ENCODE assay signal across 7 mouse cellular contexts in the genomic region with DNA sequence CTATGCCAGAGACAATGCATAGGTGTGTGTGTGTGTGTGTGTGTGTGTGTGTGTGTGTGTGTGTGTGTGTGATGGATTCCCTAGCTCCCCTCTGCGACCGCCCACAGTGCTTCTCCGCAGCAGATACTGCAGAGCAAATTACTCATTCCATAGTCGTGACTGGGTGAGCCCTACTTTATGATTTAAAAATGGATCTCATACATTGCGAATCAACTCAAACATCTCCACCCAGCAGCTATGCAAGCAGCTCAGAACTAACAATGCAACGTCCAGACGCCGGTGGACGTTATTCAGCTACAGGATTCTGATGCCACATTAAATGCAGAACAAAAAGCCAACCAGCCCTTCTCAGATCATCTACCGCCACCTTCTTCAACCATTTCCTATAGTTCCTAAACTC. TPM values are rescaled to one million over a fixed set of nuclear protein-coding genes. Genes with fewer than 3 reads are reported as not detected.
DNase-seq lines count a peak whose midpoint lies in the region; ATAC-seq and TF ChIP-seq lines count a peak whose summit lies in the region.

No protein-coding gene starts in this region.

- H3K9ac ChIP-seq in lung, embryonic 14.5 days = peak overlapping the region; percentile 60
- peak overlapping the region; percentile 69 for H3K9ac ChIP-seq in midbrain, embryonic 12.5 days (replicated peaks)

- H3K27me3 ChIP-seq in lung, embryonic 14.5 days (ENCODE audit: insufficient read depth, low read length) = no peaks in the 10 kb centered on the region
- H3K27me3 ChIP-seq in midbrain, embryonic 12.5 days = no peaks in the 10 kb centered on the region

- peak overlapping the region; percentile 26; the same call in 1 of the 2 replicates for H3K27ac ChIP-seq in lung, embryonic 14.5 days (ENCODE audit: low read depth)
- H3K27ac ChIP-seq in midbrain, embryonic 12.5 days (replicated peaks) = peak overlapping the region; percentile 79

- peak overlapping the region; percentile 75 for H3K4me2 ChIP-seq in lung, embryonic 14.5 days
- peak overlapping the region; percentile 78 for H3K4me2 ChIP-seq in midbrain, embryonic 12.5 days (replicated peaks)

- ATAC-seq in lung, embryonic 14.5 days (ENCODE audit: insufficient read depth) = peak; percentile 7
- peak; percentile 1; the same call in 1 of the 2 replicates for ATAC-seq in midbrain, embryonic 12.5 days (ENCODE audit: low FRiP score, low read depth)

- no peak for TF ChIP-seq CTCF in lung, embryonic 14.5 days (IDR thresholded peaks at IDR 0.05; ENCODE audit: low read depth)

- WGBS in lung, embryonic 14.5 days = 2% methylated on average over 10 of the region's 10 CpGs
- 1% methylated on average over 10 of the region's 10 CpGs for WGBS in midbrain, embryonic 12.5 days

- peaks cover 16% of the 10 kb centered on the region for H3K36me3 ChIP-seq in lung, embryonic 14.5 days (ENCODE audit: insufficient read depth)
- H3K36me3 ChIP-seq in midbrain, embryonic 12.5 days = peaks cover 14% of the 10 kb centered on the region; the same call in 1 of the 2 replicates

- H3K9me3 ChIP-seq in lung, embryonic 14.5 days (ENCODE audit: low read depth, low read length) = no peaks in the 10 kb centered on the region
- no peaks in the 10 kb centered on the region for H3K9me3 ChIP-seq in midbrain, embryonic 12.5 days

- DNase-seq in lung, embryonic 14.5 days = peak; percentile 55
- DNase-seq in lung, postnatal 10 days = no peak
- peak; percentile 21 to 47 for DNase-seq in cerebellum, adult 18-20 months
- DNase-seq in frontal cortex, postnatal 14 days (ENCODE audit: low spot score in 2 of 2) = peak; percentile 41 to 45
- peak; percentile 35 to 70 for DNase-seq in left cerebral cortex, adult 8-10 months (ENCODE audit: low spot score in 2 of 2)
- peak; percentile 66 for DNase-seq in telencephalon, adult 2 months (ENCODE audit: low read depth, low spot score)

- peak overlapping the region; percentile 54 for H3K4me3 ChIP-seq in lung, embryonic 14.5 days (ENCODE audit: low read depth, low read length)
- H3K4me3 ChIP-seq in midbrain, embryonic 12.5 days = peak overlapping the region; percentile 66

- H3K4me1 ChIP-seq in lung, embryonic 14.5 days (ENCODE audit: insufficient read depth) = no peaks in the 10 kb centered on the region; the same call in 1 of the 2 replicates
- H3K4me1 ChIP-seq in midbrain, embryonic 12.5 days = peaks cover 17% of the 10 kb centered on the region

RNA-seq across cellular contexts. Expression of gene Rgs2, which starts 0.5 kb away (rescaled TPM):
- polyA plus RNA-seq in lung, embryonic 14.5 days (2014; fragmentation: Nextera tagmentation; extraction: Ambion mirVana) = 90.4 and 99.9 TPM in 2 replicates
- total RNA-seq in left cerebral cortex, adult 8-10 months (2022) = 10 to 100 TPM; 74.2 to 87.5 (median 78.2) TPM
- 108 and 111 TPM in 2 replicates for polyA plus RNA-seq in midbrain, embryonic 12.5 days (2016; fragmentation: Nextera tagmentation; extraction: Ambion mirVana)
